Mouse (Mus musculus) brown adipose tissue, adult 24 weeks (tissue): ENCODE data around the gene Eid3. TPM values are rescaled to one million over a fixed set of nuclear protein-coding genes. Genes with fewer than 3 reads are reported as not detected.

Source experiments
- H3K27ac ChIP-seq: fragments of 200-500 bp; replicated peaks from 2 replicates; pipeline ENCODE4 v1.5.1; 2012; ENCODE audit warnings: low read depth, mild to moderate bottlenecking, low read length
- H3K4me1 ChIP-seq: fragments of 200-500 bp; 2 replicates; pipeline ENCODE4 v1.6.1; 2012; ENCODE audit warnings: low read length, mixed read lengths; ENCODE audit not compliant: control insufficient read depth, insufficient read depth, insufficient read length
- H3K4me3 ChIP-seq: fragments of 200-500 bp; 2 replicates; pipeline ENCODE4 v1.5.1; 2012; ENCODE audit warnings: low read depth, mild to moderate bottlenecking, low read length, moderate library complexity; ENCODE audit not compliant: insufficient read depth
- polyA plus RNA-seq: library from polyadenylated mRNA; stranded (reverse); fragments of >200 nt; gene quantifications from 2 replicates; pipeline ENCODE4 v1.2.4, GENCODE M21; 2012; ENCODE audit not compliant: missing spikeins, insufficient read depth, insufficient read length

Gene Eid3
- polyA plus RNA-seq = not detected in 2 replicates

- H3K27ac ChIP-seq = no peak within 1 kb of the TSS
- no peak within 1 kb of the TSS for H3K4me3 ChIP-seq
Measured at GRCm38 (mm10) chr10:82866356-82866755, at the start of gene Eid3. Gene Eid3, plus strand, starts transcription at chr10:82866626.

GRCm38 (mm10) chr10:82817514-82817913 lies 48.9 kb upstream of the Eid3 start:
- H3K4me3 ChIP-seq = no peak overlapping the region

More at GRCm38 (mm10) chr10:82866356-82866755, at the start of gene Eid3:
- no peaks in the 10 kb centered on the region for H3K4me1 ChIP-seq

GRCm38 (mm10) chr10:82817936-82818335 lies 48.5 kb upstream of the Eid3 start:
- Histone ChIP-seq H3K4me3 (no peak overlapping the region), H3K27ac (no peak overlapping the region), H3K4me1 (no peaks in the 10 kb centered on the region)

More at GRCm38 (mm10) chr10:82817514-82817913, 48.9 kb upstream of the Eid3 start:
- Histone ChIP-seq H3K27ac (no peak overlapping the region), H3K4me1 (no peaks in the 10 kb centered on the region)

- Histone ChIP-seq H3K4me1 (no peaks in the 10 kb centered on the region), H3K27ac (no peak overlapping the region), H3K4me3 (no peak overlapping the region)
Measured at GRCm38 (mm10) chr10:82818661-82819060, 47.8 kb upstream of the Eid3 start.

- no peak overlapping the region for H3K27ac ChIP-seq
- no peak overlapping the region for H3K4me3 ChIP-seq
- no peaks in the 10 kb centered on the region for H3K4me1 ChIP-seq
Measured at GRCm38 (mm10) chr10:82823108-82823778, 43.2 kb upstream of the Eid3 start.

- Histone ChIP-seq H3K27ac (no peak overlapping the region), H3K4me3 (no peak overlapping the region), H3K4me1 (no peaks in the 10 kb centered on the region)
Measured at GRCm38 (mm10) chr10:82823779-82824177, 42.6 kb upstream of the Eid3 start.

GRCm38 (mm10) chr10:82824541-82824940 lies 41.9 kb upstream of the Eid3 start:
- no peaks in the 10 kb centered on the region for H3K4me1 ChIP-seq
- peak overlapping the region; percentile 14; the same call in 1 of the 2 replicates for H3K4me3 ChIP-seq
- H3K27ac ChIP-seq = no peak overlapping the region

GRCm38 (mm10) chr10:82826516-82826915 lies 39.9 kb upstream of the Eid3 start:
- H3K27ac ChIP-seq = no peak overlapping the region
- no peak overlapping the region for H3K4me3 ChIP-seq
- no peaks in the 10 kb centered on the region for H3K4me1 ChIP-seq

GRCm38 (mm10) chr10:82833926-82834325 lies 32.5 kb upstream of the Eid3 start, which contains the start of gene Txnrd1:
Gene Txnrd1, plus strand, starts transcription at chr10:82833951.
- H3K4me3 ChIP-seq = no peak within 1 kb of the TSS
- H3K4me1 ChIP-seq = no peaks in the 10 kb centered on the region
- H3K27ac ChIP-seq = no peak within 1 kb of the TSS

- Histone ChIP-seq H3K27ac (no peak overlapping the region), H3K4me3 (no peak overlapping the region), H3K4me1 (no peaks in the 10 kb centered on the region)
Measured at GRCm38 (mm10) chr10:82835898-82836297, 30.5 kb upstream of the Eid3 start.

GRCm38 (mm10) chr10:82838390-82838789 lies 28.0 kb upstream of the Eid3 start:
- Histone ChIP-seq H3K4me1 (no peaks in the 10 kb centered on the region), H3K27ac (no peak overlapping the region), H3K4me3 (no peak overlapping the region)

- Histone ChIP-seq H3K4me3 (no peak overlapping the region), H3K27ac (no peak overlapping the region), H3K4me1 (no peaks in the 10 kb centered on the region)
Measured at GRCm38 (mm10) chr10:82844090-82844489, 22.3 kb upstream of the Eid3 start.

GRCm38 (mm10) chr10:82844731-82845130 lies 21.7 kb upstream of the Eid3 start:
- H3K27ac ChIP-seq = no peak overlapping the region
- H3K4me1 ChIP-seq = no peaks in the 10 kb centered on the region
- no peak overlapping the region for H3K4me3 ChIP-seq

- Histone ChIP-seq H3K4me3 (no peak overlapping the region), H3K4me1 (peaks cover 3% of the 10 kb centered on the region; the same call in 1 of the 2 replicates), H3K27ac (no peak overlapping the region)
Measured at GRCm38 (mm10) chr10:82847821-82848459, 18.5 kb upstream of the Eid3 start.

GRCm38 (mm10) chr10:82849686-82850353 lies 16.6 kb upstream of the Eid3 start:
- Histone ChIP-seq H3K4me1 (peaks cover 3% of the 10 kb centered on the region; the same call in 1 of the 2 replicates), H3K4me3 (no peak overlapping the region), H3K27ac (no peak overlapping the region)
